Mouse (Mus musculus) granulocyte monocyte progenitor cell, adult 5-6 weeks (primary cell): Measurements from ENCODE around the gene E430018J23Rik. TPM values are rescaled to one million over a fixed set of nuclear protein-coding genes. Genes with fewer than 3 reads are reported as not detected.
"Not testable (repeated sequence)": the region's sequence is repeated elsewhere in the genome, so short reads cannot be mapped to it uniquely, and the experiment has no call there.

Experiments used
- ATAC-seq: replicated peaks from 2 replicates; pipeline ENCODE4 v1.8.0; 2016; ENCODE audit warnings: mild to moderate bottlenecking, moderate TSS enrichment, inconsistent platforms; ENCODE audit not compliant: poor library complexity, severe bottlenecking
- total RNA-seq, 2 experiments: library from RNA; stranded (forward) in 1 of 2; stranded (reverse) in 1 of 2; fragments of 200-712, 200-1000 nt in 1 of 2; fragments of >200 nt in 1 of 2; fragmentation: Nextera tagmentation in 1 of 2; gene quantifications; 2 replicates each; pipeline ENCODE4 v1.2.3; 2014 to 2017

Gene E430018J23Rik
- total RNA-seq, 2 experiments from 2014 or later: 4.2 TPM; not detected in 1

GRCm38 (mm10) chr7:127385560-127385959, 7.9 kb downstream of the E430018J23Rik start:
- ATAC-seq: not testable (repeated sequence)

- no peak for ATAC-seq
These were observed 15.0 kb downstream of the E430018J23Rik start for GRCm38 (mm10) chr7:127378310-127378921.

- peak; percentile 93 for ATAC-seq
These were observed 17.9 kb downstream of the E430018J23Rik start, which contains the start of gene Zfp747 for GRCm38 (mm10) chr7:127375271-127376245. Gene Zfp747 (minus strand): TSS chr7:127376050.

- ATAC-seq: not testable (repeated sequence)
These were observed 21.6 kb downstream of the E430018J23Rik start for GRCm38 (mm10) chr7:127371870-127372269.

- no peak for ATAC-seq
These were observed 22.2 kb downstream of the E430018J23Rik start for GRCm38 (mm10) chr7:127371213-127371612.

GRCm38 (mm10) chr7:127366249-127366648, 27.2 kb downstream of the E430018J23Rik start:
- no peak for ATAC-seq

- no peak for ATAC-seq
These were observed 29.3 kb downstream of the E430018J23Rik start for GRCm38 (mm10) chr7:127364166-127364565.

GRCm38 (mm10) chr7:127363475-127363921, 29.9 kb downstream of the E430018J23Rik start:
- no peak for ATAC-seq

GRCm38 (mm10) chr7:127362418-127362817, 31.0 kb downstream of the E430018J23Rik start:
- ATAC-seq: peak; percentile 65; the same call in 1 of the 2 replicates

GRCm38 (mm10) chr7:127361449-127361848, 32.0 kb downstream of the E430018J23Rik start:
- no peak for ATAC-seq

- no peak for ATAC-seq
These were observed 33.2 kb downstream of the E430018J23Rik start for GRCm38 (mm10) chr7:127360265-127360664.

GRCm38 (mm10) chr7:127358472-127358871, 35.0 kb downstream of the E430018J23Rik start:
- ATAC-seq: no peak

GRCm38 (mm10) chr7:127357871-127358270, 35.6 kb downstream of the E430018J23Rik start:
- no peak for ATAC-seq

- ATAC-seq: peak; percentile 89
These were observed 37.6 kb downstream of the E430018J23Rik start for GRCm38 (mm10) chr7:127355796-127356195.

GRCm38 (mm10) chr7:127351230-127352004, 42.0 kb downstream of the E430018J23Rik start:
- peak; percentile 60 for ATAC-seq

GRCm38 (mm10) chr7:127346676-127347075, 46.8 kb downstream of the E430018J23Rik start:
- ATAC-seq: no peak

- ATAC-seq: peak; percentile 85
These were observed 47.7 kb downstream of the E430018J23Rik start, which contains the start of gene Zfp768 for GRCm38 (mm10) chr7:127345512-127346325. Gene Zfp768 (minus strand): TSS chr7:127345589.

- ATAC-seq: peak; percentile 31
These were observed 48.3 kb downstream of the E430018J23Rik start for GRCm38 (mm10) chr7:127345092-127345491.

GRCm38 (mm10) chr7:127344371-127344770, 49.1 kb downstream of the E430018J23Rik start:
- ATAC-seq: no peak
